Mouse (Mus musculus) adrenal gland (tissue): Measurements from ENCODE around the gene Snrpc.
"Not testable (repeated sequence)": the region's sequence is repeated elsewhere in the genome, so short reads cannot be mapped to it uniquely, and the experiment has no call there.

Experiments
- intact Hi-C: fragments of 180-260 bp; cut with DNase I; formaldehyde crosslinking; loops from one replicate; pipeline ENCODE4 v1.15.1; 2025
- long read RNA-seq, 2 experiments: library from polyadenylated mRNA; unstranded; transcript quantifications; one replicate each; pipeline ENCODE4 v2.0.0; 2020; ENCODE audit warnings: borderline replicate concordance in 1 of 2; ENCODE audit not compliant: insufficient replicate concordance in 1 of 2

The Snrpc gene
- long read RNA-seq, experiment 1, transcript Snrpc-201 (6 exons, 758 nt) = major isoform, 20 of 21 reads
- long read RNA-seq, experiment 1, partial matches to known transcripts = 1 of 21 reads
- long read RNA-seq, experiment 1, other reads (novel, unspliced or antisense) = 0 of 21 reads
- long read RNA-seq, experiment 2, transcript Snrpc-201 (6 exons, 758 nt) = major isoform, 11 of 15 reads
- long read RNA-seq, experiment 2, partial matches to known transcripts = 4 of 15 reads
- long read RNA-seq, experiment 2, other reads (novel, unspliced or antisense) = 0 of 15 reads

GRCm38 (mm10) chr17:27837850-27838249 is at the start of gene Snrpc:
Gene Snrpc (plus strand): TSS chr17:27838150.
- intact Hi-C loops = not testable (repeated sequence)

DNA sequence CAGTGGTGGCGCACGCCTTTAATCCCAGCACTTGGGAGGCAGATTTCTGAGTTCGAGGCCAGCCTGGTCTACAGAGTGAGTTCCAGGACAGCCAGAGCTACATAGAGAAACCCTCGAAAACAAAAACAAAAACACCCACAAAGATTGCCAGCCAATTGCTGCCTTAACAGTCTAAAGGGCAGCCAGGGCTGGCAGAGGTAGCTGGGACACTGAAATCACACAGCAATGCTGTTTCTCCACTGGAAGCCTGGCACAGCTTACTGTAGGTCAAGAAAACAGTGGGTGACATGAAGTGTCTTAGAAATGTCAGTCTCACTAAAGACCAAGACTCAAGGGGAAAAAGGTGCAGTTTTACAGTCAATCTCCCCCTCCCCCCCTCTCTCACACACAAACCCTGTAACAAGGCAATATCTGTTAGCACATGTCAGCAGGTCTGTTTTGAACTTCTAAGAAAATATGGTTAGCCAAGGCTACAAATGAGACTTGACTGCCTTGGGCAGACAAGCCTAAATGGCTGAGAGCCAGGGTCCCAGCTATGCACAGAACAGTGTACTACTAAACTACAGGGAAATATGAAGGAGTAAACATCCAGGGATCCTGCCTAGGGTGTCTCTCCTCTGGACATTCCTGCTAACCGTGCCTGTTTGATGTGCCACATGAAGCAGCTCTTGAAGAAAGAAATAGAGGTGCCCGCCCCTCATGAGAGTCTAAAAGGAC is 49.3 kb upstream of the Snrpc start:
- intact Hi-C loops = no loop called here

DNA sequence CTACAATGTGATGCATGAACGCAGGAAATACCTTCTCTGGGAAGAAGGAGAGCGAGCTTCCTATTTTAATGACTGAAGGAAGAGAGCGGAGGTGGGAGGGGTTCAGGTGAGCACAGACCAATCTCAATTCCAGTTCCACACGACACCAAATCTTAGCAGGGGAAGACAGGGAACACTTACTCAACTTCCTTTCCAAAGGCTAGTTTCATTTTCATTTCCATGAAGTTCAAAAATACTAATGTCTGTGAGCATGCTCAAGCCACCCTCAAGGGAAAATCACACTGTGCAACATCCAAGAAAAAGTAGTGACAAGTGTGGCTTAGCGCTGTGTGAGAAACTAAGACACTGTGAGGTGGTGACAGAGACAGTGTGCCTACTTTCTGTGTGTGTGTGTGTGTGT is 47.9 kb upstream of the Snrpc start:
- intact Hi-C loops = no loop called here

DNA sequence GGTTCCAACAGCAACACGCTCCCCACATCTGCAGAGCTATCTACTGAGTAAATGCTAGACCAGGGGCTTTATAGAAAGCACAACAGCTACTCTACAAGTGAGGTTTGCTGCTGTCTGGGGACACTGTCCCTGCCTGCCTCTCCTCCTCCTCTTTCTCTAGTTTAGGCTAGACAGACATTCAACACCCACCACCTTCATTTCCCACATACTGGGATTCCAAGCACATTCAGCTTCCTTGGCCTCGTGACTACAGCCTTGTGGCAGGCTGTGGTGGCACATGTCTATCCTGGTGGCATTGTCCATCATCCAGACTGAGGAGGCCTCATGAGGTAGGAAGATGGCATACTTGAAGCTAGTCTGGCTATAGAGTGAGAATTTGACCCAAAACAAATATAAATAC is 47.0 kb upstream of the Snrpc start:
- intact Hi-C loops = no loop called here

- intact Hi-C loops = no loop called here
Measured at GRCm38 (mm10) chr17:27791556-27791955, 46.4 kb upstream of the Snrpc start.

DNA sequence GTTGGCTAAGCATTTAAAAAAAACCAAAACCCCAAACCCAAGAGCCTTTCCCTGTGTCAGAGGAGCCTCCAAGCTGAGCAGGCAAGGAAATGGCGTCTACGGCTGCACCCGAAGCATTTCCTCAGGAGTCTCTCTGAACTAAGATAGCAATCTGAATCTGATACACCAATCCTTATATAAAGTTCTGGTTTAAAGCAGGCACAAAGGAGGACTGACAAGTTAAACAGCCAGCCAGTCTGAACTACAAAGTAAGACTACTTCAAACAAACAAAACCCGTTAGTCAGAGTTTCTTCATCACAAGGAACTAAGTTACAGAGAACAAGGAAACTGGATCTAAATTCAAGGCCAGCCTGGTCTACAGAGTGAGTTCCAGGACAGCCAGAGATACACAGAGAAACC is 45.4 kb upstream of the Snrpc start:
- intact Hi-C loops = no loop called here

DNA sequence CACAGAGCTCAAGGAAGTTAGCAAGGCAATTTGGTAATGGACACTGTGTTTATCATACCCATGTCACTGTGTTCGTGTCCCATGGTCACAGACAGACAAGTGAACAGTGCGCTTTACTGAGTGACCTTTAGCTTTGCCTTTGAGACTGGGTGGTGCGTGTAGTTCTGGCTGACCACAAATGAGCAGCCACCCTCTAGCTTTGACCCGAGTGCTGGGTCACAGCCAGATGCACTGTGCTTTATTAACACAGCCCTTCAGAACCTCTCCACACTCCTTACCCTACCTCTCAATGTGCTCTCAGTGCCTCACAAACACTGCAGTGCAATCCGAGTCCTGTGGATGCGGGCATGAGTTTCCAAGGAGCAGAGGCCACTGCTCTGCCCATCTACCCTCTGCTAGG is 44.8 kb upstream of the Snrpc start:
- intact Hi-C loops = no loop called here

GRCm38 (mm10) chr17:27796780-27797179 is 41.2 kb upstream of the Snrpc start:
- intact Hi-C loops = no loop called here

DNA sequence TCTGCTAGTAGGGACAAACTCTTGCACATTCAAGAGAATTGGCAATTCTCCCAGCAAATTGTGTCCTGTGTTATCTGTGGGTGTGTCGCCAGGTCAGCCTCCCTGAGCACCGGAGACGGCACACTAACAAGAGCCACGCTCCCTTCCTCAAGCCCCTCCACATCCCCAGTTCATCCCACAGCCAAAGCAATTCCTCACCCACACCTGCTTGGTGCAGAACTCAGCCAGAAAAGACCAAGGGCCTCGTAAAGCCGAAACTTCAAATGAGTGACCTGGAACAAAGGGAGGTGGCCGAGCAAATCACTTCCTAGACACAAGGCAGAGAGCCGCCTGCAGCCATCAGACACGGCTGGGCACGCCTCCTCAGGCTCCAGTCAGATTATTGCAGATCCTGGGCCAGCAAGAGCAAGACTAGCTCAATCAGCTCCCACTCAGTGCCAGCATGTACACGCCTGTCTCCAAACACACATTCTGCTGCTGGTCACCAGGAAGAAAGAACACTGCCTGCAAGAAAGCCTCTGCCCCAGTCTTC is 40.5 kb upstream of the Snrpc start:
- intact Hi-C loops = no loop called here

- intact Hi-C loops = no loop called here
Measured at GRCm38 (mm10) chr17:27799771-27800584, 38.0 kb upstream of the Snrpc start.

- intact Hi-C loops = no loop called here
Measured at GRCm38 (mm10) chr17:27800710-27801648, 37.0 kb upstream of the Snrpc start.

- intact Hi-C loops = no loop called here
Measured at GRCm38 (mm10) chr17:27803752-27804151, 34.2 kb upstream of the Snrpc start.

DNA sequence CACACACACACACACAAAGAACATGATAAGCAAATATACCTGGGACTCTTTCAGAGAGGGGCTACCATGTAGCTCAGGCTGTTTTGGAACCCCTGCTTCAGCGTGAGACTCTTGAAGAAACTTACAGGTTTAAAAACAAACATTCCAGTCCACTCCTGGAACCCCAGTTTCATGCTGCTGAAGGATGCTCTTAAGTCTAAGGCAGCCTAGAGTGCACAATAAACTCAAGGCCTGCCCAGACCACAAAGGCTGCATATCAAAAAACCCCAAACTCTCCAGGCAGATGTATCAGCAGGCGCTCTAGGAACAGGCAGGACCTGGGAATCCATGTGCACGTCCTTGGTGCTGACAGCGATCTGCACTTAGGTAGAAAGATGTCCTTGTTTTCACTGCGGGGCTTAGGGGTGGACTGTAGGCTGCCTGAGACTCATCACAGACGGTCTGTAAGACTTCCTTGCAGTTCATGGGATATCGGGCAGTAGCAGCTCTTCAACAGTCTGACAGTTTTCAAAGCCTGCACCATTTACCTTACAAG is 33.7 kb upstream of the Snrpc start:
- intact Hi-C loops = no loop called here

DNA sequence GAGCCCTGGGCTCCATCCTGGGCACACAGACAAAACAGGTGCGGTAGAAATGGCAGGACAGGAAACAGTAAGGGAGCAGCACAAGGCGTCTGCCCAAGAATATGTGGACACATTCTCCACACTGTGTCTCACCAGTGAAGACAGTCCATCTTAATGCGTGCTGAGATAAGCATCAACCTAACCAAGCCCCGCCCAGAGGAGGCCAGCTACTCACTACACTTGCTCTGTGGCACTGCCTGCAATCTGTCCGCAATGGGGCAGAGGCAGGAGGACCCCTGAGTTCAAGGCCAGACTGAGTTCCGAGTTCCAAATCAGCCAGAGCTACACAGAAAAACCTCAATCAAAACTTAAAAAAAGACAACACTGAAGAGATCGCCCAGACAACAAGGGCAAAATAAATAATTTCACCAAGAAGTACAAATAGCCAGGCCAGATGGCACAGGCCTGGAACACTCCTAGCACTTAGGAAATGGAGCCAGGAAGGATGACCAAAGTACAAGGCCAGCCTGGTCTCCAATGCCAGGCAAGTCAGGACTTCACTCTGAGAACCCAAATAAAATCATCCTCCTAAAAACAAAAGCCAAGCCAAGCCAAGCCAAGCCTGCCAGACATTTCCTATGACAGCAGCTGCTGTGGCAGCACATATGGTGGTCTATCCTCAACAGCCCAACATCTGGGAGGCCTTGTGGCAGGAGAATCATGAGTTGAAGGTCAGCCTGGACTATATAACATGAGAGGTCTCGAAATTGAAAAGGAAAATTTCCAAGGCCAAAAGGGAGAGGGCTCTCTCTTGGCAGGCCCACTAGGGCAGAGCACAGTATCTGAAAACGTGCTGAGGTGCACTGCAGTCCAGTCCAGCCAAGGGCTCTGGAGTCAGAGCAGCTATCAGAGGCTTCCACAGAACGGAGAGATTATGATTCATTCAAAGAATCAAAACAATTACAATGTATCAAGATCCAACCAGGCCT is 32.9 kb upstream of the Snrpc start:
- intact Hi-C loops = no loop called here

- intact Hi-C loops = no loop called here
Measured at GRCm38 (mm10) chr17:27807542-27808078, 30.3 kb upstream of the Snrpc start.

- intact Hi-C loops = no loop called here
Measured at GRCm38 (mm10) chr17:27810569-27811331, 27.2 kb upstream of the Snrpc start.

DNA sequence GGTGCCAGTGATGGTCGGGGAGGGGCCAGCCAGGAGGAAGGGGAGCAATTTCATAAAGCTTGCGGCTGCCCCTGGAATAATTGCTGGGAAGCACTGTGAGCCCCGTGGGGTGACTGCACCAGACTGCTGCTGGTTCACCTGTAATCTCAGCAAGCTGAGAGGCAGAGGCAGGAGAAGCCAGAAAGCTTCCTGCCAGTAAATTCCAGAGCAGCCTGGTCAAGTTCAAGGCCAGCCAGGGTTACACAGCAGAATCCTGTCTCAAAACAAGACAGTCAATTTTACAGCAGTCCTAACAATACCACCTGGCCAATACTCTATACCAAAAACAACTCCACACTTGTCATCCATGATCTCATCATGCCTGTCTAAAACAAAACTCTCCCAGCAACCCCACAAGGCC is 26.0 kb upstream of the Snrpc start:
- intact Hi-C loops = no loop called here

DNA sequence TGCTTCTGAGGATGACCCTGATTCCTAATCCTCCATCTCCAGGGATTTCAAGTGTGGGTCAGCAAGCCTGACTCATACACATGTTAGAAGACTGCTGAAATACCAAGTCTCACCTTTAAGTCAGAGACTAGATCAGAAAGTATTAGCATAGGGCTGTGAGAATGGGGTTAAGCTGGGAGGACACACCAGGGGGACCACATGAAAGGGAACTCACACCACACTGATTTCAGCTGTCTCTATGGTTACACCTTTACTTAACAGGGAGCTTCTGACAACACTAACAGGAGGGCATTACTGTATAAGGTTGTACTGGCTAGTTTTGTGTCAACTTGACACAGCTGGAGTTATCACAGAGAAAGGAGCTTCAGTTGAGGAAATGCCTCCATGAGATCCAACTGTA is 23.3 kb upstream of the Snrpc start:
- intact Hi-C loops = no loop called here
